In genomic region chr7:89303765-89304164, GRCm38 (mm10) we compare ENCODE assay signal across 30 mouse cellular contexts.
"Had no signal": no experiment of that assay in that cellular context is flagged by ENCODE, and none has a peak within 500 bp of the region (broad histone marks: within the 10 kb centered on the region; RNA-seq: fewer than 3 reads in every experiment).

No protein-coding gene starts in this region.

- H3K4me3 ChIP-seq: left cerebral cortex, adult 2 months; limb, embryonic 10.5 days; limb, embryonic 12.5 days; limb, embryonic 13.5 days; limb, embryonic 15.5 days; liver, embryonic 13.5 days; liver, embryonic 15.5 days; lung, embryonic 15.5 days; megakaryocyte, embryonic 14.5 days; midbrain, embryonic 10.5 days; midbrain, embryonic 12.5 days; midbrain, embryonic 13.5 days; midbrain, embryonic 15.5 days; myocyte; neural tube, embryonic 12.5 days had no signal

- H3K9ac ChIP-seq: limb, embryonic 12.5 days; limb, embryonic 13.5 days; limb, embryonic 15.5 days; liver, embryonic 13.5 days; liver, embryonic 14.5 days; liver, embryonic 15.5 days; lung, embryonic 14.5 days; lung, embryonic 15.5 days; midbrain, embryonic 12.5 days; midbrain, embryonic 13.5 days; midbrain, embryonic 15.5 days; neural tube, embryonic 12.5 days had no signal

- H3K9me3 ChIP-seq: limb, embryonic 10.5 days; limb, embryonic 12.5 days; limb, embryonic 13.5 days; limb, embryonic 15.5 days; liver, embryonic 13.5 days; liver, embryonic 15.5 days; lung, embryonic 15.5 days; megakaryocyte, embryonic 14.5 days; midbrain, embryonic 10.5 days; midbrain, embryonic 12.5 days; midbrain, embryonic 13.5 days; midbrain, embryonic 15.5 days; neural tube, embryonic 12.5 days had no signal

- DNase-seq: left cerebral cortex, postnatal 4 days; liver; liver, embryonic 13.5 days; lung, adult 18-20 months; lung, adult 2 months; lung, embryonic 14.5 days; lung, postnatal 10 days; lung, postnatal 14 days; lung, postnatal 36 days; lung, postnatal 4 days; midbrain, embryonic 14.5 days had no signal

- H3K27ac ChIP-seq: left cerebral cortex, adult 2 months; limb, embryonic 10.5 days; limb, embryonic 12.5 days; limb, embryonic 13.5 days; limb, embryonic 15.5 days; liver, embryonic 13.5 days; liver, embryonic 14.5 days; liver, embryonic 15.5 days; lung, embryonic 15.5 days; macrophage; midbrain, embryonic 10.5 days; midbrain, embryonic 12.5 days; midbrain, embryonic 13.5 days; midbrain, embryonic 15.5 days; neural tube, embryonic 12.5 days had no signal

- ATAC-seq: lung, postnatal 0 days; midbrain, embryonic 13.5 days; midbrain, embryonic 15.5 days; midbrain, embryonic 16.5 days had no signal

- H3K4me1 ChIP-seq: limb, embryonic 12.5 days; limb, embryonic 13.5 days; limb, embryonic 15.5 days; midbrain, embryonic 10.5 days; midbrain, embryonic 12.5 days; midbrain, embryonic 15.5 days; neural tube, embryonic 12.5 days had no signal

- H3K4me2 ChIP-seq: limb, embryonic 12.5 days; limb, embryonic 13.5 days; limb, embryonic 15.5 days; liver, embryonic 13.5 days; liver, embryonic 15.5 days; lung, embryonic 14.5 days; lung, embryonic 15.5 days; midbrain, embryonic 11.5 days; midbrain, embryonic 12.5 days; midbrain, embryonic 13.5 days; midbrain, embryonic 15.5 days; neural tube, embryonic 12.5 days had no signal

- H3K36me3 ChIP-seq: liver, embryonic 13.5 days; liver, embryonic 15.5 days; midbrain, embryonic 13.5 days; neural tube, embryonic 12.5 days had no signal

- H3K27me3 ChIP-seq: limb, embryonic 12.5 days; limb, embryonic 13.5 days; limb, embryonic 15.5 days; liver, embryonic 13.5 days; liver, embryonic 15.5 days; lung, embryonic 15.5 days; megakaryocyte, embryonic 14.5 days; midbrain, embryonic 12.5 days; midbrain, embryonic 13.5 days; midbrain, embryonic 15.5 days; neural tube, embryonic 12.5 days had no signal
